Mouse (Mus musculus) mouse embryonic stem cell (cell line): ENCODE data around the gene Col5a3.

Source experiments
- in situ Hi-C, 2 experiments: fragments of 300-500 bp; cut with MboI; formaldehyde crosslinking; loops; 1 replicate in 1 of 2; 3 replicates in 1 of 2; pipeline ENCODE4 v1.14.3; 2019 to 2020; ENCODE audit warnings: low sequenced_read_pairs in 2 of 2, low pct_unique_long_range_greater_than_20kb in 1 of 2, mixed read lengths in 1 of 2; ENCODE audit not compliant: unreplicated experiment in 1 of 2

Col5a3 gene

DNA sequence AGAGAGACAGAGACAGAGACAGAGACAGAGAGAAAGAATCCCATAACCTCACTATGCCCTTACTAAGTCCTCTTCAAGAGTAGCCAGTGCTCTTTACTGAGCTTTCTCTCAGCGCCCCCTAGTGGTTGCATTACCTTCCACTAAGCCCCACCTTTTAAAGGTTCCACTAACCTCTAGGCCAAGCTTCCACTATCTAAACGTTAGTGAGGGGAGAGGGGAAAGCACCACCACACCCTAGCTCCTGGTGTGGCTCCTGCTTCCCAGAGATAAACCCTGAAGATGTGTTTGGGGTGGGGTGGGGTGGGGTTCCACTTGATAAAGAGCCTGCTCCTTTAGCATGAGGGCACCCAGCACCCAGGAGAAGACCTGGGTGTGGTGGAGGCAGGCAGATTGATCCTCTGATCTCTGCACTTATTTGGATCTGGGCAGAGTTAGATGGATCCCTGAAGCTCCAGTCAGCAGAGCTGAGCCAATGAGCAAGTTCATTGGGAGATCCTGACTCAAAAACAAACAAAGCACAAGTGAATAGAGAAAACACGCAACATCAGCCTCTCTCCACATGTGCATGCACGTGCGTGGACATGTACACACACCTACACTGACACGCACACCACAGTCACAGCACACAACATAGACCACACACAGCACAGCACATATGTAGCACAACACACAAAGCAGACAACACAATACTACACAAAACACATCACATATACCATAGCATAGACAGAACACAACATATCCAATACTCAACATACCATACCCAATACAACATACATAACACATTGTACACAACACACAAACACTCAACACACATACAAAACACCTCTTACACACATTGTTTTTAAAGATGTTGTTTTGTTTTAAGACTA lies 57.5 kb downstream of the Col5a3 start:
- in situ Hi-C loops: no loop called here

GRCm38 (mm10) chr9:20756081-20756700 lies 58.7 kb downstream of the Col5a3 start:
- in situ Hi-C loops: no loop called here

DNA sequence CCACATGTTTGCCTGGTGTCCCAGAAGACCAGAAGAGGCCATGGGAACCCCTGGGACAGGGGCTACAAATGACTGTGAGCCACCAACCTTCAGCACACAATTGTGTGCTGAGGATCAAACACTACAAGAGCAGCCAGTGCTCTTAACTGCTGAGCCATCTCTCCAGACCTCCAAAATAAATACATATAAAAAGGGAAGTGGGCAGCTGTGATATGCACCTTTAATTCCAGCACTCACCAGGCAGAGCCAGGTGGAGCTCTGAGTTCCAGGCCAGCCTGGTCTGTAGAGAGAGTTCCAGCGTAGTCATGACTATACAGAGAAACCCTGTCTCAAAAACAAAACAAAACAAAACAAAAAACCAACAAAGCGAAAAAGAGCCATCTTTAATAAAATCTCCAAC lies 60.5 kb downstream of the Col5a3 start:
- in situ Hi-C loops: no loop called here

DNA sequence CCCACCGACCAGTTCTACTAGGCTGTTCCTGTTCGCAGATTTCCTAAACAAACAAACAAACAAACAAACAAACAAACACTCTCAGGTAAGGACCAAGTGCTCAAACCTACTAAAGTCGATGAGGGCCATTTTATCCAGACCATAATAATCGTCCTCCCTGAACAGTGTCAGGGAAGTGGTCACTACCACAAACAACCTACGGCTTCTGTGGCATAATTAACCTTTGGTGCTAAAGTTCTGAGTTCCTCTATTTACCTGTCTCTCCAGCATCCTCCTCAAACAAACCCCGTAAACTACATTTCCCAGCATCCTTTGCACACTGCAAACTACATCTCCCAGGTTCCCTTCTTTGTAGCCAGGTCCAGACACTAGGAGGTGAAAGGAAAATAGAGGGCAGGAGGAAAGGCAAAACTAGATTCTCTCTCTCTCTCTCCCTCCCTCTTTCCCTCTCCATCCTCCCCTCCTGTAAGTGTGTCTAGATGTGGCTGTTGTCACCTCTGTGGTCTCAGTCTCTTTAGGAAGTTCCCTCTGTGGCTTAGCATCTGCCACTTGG lies 63.3 kb downstream of the Col5a3 start:
- in situ Hi-C loops: no loop called here

DNA sequence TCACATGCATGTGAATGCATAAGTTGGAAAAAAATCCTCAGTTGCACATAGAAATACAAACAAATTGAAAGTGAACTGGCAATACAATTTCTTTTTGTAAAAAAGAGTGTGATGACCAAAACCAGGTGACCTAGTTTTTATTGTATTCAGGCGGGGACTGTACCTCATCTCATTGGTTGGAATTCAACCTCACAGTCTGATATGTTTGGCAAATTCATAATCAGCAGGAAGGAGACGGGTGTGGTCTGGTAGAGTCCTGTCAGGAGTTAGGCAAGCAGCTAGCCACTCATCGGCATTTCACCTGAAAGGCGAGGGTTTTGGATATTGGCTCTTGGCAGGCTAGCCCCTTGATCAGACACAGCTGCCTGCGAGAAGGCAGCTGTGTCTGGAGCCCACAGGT lies 65.7 kb downstream of the Col5a3 start:
- in situ Hi-C loops: loop anchor here in 1 of 2 experiments (25.0 kb wide), 1 partner anchor 238 kb away; the partner anchor contains the start of gene S1pr2

- in situ Hi-C loops: loop anchor here in 1 of 2 experiments (25.0 kb wide), 1 partner anchor 239 kb away; the partner anchor contains the start of gene S1pr2
Measured at GRCm38 (mm10) chr9:20748540-20748939, 66.3 kb downstream of the Col5a3 start.

GRCm38 (mm10) chr9:20747682-20748081 lies 67.2 kb downstream of the Col5a3 start:
- in situ Hi-C loops: loop anchor here in 1 of 2 experiments (25.0 kb wide), 1 partner anchor 240 kb away; the partner anchor contains the start of gene S1pr2

- in situ Hi-C loops: loop anchor here in 1 of 2 experiments (25.0 kb wide), 1 partner anchor 241 kb away; the partner anchor contains the start of gene S1pr2
Measured at GRCm38 (mm10) chr9:20746017-20746660, 68.7 kb downstream of the Col5a3 start, which contains the start of gene Olfm2. TSS of gene Olfm2 (minus strand) at chr9:20746349.

- in situ Hi-C loops: loop anchor here in 1 of 2 experiments (25.0 kb wide), 1 partner anchor 242 kb away; the partner anchor contains the start of gene S1pr2
Measured at GRCm38 (mm10) chr9:20745129-20745966, 69.5 kb downstream of the Col5a3 start.

DNA sequence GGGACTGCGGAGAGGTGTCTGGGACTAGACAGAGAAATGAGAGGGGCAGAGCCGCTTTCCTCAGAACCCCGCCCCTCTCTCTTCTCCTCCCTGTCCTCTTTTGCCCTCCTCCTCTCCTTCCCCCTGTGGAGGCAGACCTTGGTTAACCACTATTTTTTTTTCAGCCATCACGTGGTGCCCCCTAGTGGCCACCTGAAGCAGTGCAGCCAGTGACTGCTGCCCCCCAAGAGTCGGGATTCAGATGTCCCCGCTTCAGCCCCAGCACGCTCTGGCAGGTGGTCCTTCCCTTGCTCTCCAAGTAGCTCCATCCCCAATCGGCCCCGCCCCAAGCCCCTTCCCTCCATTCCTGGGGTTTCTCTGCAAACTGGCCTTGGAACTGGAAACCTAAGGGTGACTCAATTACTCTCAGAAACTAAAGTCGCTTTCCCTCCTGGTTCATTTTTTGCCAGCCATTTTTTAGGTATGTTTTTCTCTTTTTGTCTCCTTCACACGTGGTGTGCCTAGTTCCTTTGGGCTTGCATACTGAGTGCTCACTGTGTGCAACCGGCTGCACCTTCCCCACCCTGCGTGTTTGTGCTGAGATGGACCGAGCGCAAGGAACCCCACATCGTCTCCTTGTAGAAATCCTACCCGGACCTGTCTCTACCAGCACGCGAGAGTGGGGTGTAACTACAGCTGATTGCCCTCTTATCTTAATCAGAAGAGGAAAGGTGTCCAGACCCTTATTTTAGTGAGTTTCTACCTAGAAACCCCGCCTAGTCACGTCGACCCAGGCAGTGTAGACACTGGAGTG lies 70.7 kb downstream of the Col5a3 start:
- in situ Hi-C loops: loop anchor here in 1 of 2 experiments (5.0 to 25.0 kb wide), 2 partner anchors 88 to 243 kb away; partner anchors contain the start of gene S1pr2

DNA sequence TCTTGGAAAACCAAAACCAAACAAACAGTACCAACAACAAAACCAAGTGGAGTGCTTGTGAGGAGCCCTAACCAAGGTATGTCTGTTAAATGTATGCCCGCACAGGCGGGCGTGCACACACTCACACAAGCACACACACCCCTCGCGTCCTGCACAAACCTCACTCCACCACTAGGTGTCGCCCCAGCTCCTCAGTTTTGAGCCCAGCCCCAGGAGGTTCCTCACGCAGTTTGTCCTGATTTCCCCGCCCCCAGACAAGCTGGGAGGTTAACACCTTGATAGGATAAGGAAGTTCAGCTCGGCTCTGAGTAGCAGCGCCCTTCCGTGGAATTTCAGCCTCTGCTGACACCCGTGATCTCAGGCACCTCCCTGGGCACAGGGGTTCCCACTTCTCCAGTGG lies 74.5 kb downstream of the Col5a3 start:
- in situ Hi-C loops: loop anchor here in 1 of 2 experiments (5.0 to 25.0 kb wide), 2 partner anchors 92 to 247 kb away; partner anchors contain the start of gene S1pr2

DNA sequence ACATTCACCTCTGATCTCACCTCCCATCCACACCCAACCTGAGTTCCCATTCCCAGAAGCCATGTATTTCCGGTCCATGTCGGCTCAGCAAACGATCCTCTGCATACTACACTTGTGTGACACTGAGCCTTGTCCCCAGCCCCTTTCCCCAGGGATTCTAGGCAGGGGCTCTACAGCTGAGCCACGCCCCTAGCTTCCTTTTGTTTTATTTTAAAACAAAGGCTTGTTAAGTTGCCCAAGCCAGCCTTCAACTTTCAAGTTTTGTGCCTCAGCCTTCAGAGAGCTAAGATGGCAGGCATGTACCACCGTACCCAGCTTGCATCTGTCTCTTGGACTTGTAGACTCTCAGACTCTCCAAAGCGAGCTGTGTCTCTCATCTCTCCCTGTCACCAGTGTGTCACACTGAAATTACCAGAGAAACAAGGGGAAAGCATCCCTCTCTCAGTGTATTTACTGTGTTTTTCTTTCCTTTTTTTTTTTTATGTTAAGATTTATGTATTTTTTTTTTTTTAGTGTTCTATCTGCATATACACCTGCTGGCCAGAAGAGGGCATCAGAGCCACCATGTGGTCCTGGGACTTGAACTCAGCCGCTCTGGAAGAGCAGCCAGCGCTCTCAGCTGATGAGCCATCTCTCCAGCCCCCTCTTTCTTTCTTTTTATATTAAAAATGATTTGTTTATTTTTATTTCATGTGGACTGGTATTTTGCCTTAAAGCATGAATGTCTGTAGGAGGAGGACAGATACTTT lies 76.4 kb downstream of the Col5a3 start:
- in situ Hi-C loops: loop anchor here in 1 of 2 experiments (25.0 kb wide), 1 partner anchor 249 kb away; the partner anchor contains the start of gene S1pr2

DNA sequence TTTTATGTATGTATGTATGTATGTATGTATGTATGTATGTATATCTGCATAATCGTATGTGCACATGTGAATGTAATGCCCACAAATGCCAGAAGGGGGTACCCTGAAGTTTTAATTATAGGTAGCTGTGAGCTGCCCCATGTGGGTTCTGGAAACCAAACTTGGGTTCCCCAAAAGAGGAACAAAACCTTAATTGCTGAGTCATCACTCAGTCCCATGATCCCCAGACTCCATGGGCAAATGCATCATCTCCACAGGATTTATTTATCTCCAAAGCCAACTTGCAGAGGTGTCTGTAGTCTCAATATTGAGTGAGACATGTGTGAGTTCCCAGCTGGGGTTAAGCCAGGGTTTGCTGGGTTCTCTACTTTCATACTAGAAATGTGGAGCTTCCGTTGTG lies 77.6 kb downstream of the Col5a3 start:
- in situ Hi-C loops: loop anchor here in 1 of 2 experiments (25.0 kb wide), 1 partner anchor 250 kb away; the partner anchor contains the start of gene S1pr2

DNA sequence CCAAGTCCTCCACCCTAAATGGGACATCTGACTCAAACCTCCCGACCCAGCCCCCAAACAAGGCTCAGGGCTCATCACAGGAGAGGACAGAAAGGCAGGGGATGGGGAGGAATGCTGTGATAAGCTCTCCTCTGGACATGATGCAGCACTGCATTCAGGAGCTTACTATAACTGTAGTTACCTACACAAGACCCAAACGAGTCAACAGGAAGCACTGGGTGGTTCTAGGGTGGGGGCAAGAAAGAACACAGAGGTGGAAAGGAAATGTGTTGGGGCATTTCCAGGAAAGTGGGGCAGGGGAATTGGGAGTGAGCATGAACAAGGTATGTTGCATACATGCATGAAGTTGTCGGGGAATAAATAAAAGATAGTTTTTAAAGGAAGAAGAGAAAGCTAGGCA lies 80.2 kb downstream of the Col5a3 start:
- in situ Hi-C loops: loop anchor here in 1 of 2 experiments (25.0 kb wide), 1 partner anchor 253 kb away; the partner anchor contains the start of gene S1pr2

GRCm38 (mm10) chr9:20731797-20732196 lies 83.1 kb downstream of the Col5a3 start:
- in situ Hi-C loops: loop anchor here in 1 of 2 experiments (25.0 kb wide), 1 partner anchor 256 kb away; the partner anchor contains the start of gene S1pr2

- in situ Hi-C loops: loop anchor here in 1 of 2 experiments (25.0 kb wide), 1 partner anchor 258 kb away; the partner anchor contains the start of gene S1pr2
Measured at GRCm38 (mm10) chr9:20729451-20729850, 85.4 kb downstream of the Col5a3 start.
